Mouse (Mus musculus) MEL (cell line): Measurements from ENCODE around the gene Il1r2. TPM values are rescaled to one million over a fixed set of nuclear protein-coding genes. Genes with fewer than 3 reads are reported as not detected.

Source experiments
- DNase-seq: peaks from one replicate; pipeline ENCODE4 v3.0.0; 2011; ENCODE audit warnings: low read depth, low spot score
- H3K27ac ChIP-seq: 2 replicates; pipeline ENCODE4 v1.5.1; 2012; ENCODE audit warnings: low read depth, mild to moderate bottlenecking, control low read depth, low read length, moderate library complexity; ENCODE audit not compliant: control insufficient read depth
- H3K27me3 ChIP-seq, 2 experiments: fragments of 150-350 bp in 1 of 2; sonication (generic) in 1 of 2; 2 replicates each; pipeline ENCODE4 v1.6.1; 2012; ENCODE audit warnings: low read length in 2 of 2, mild to moderate bottlenecking in 2 of 2, improper control_type of control experiment in 1 of 2, moderate library complexity in 1 of 2; ENCODE audit not compliant: insufficient read depth in 2 of 2, control insufficient read depth in 1 of 2
- H3K36me3 ChIP-seq, 2 experiments: 2 replicates each; pipeline ENCODE4 v1.6.1; 2012 to 2014; ENCODE audit warnings: low read length in 2 of 2, improper control_type of control experiment in 1 of 2, inconsistent platforms in 1 of 2, mild to moderate bottlenecking in 1 of 2; ENCODE audit not compliant: insufficient read depth in 2 of 2, control insufficient read depth in 1 of 2
- H3K4me1 ChIP-seq, 2 experiments: fragments of 150-350 bp in 1 of 2; sonication (generic) in 1 of 2; 2 replicates each; pipeline ENCODE4 v1.6.1; 2012; ENCODE audit warnings: low read length in 2 of 2, improper control_type of control experiment in 1 of 2, mild to moderate bottlenecking in 1 of 2; ENCODE audit not compliant: insufficient read depth in 2 of 2, control insufficient read depth in 1 of 2
- H3K4me3 ChIP-seq, 2 experiments: fragments of 150-350 bp in 1 of 2; sonication (generic) in 1 of 2; 2 replicates each; pipeline ENCODE4 v1.5.1; 2012; ENCODE audit warnings: low read depth in 2 of 2, low read length in 2 of 2, mild to moderate bottlenecking in 2 of 2, moderate library complexity in 2 of 2, control low read depth in 1 of 2, improper control_type of control experiment in 1 of 2; ENCODE audit not compliant: control insufficient read depth in 1 of 2, insufficient read depth in 1 of 2
- H3K79me2 ChIP-seq: 2 replicates; pipeline ENCODE4 v1.6.1; 2012; ENCODE audit warnings: mild to moderate bottlenecking, low read length, moderate library complexity; ENCODE audit not compliant: control insufficient read depth, poor library complexity, insufficient read depth
- H3K9ac ChIP-seq: 2 replicates; pipeline ENCODE4 v1.6.1; 2012; ENCODE audit warnings: low read depth, mild to moderate bottlenecking, control low read depth, low read length, moderate library complexity; ENCODE audit not compliant: control insufficient read depth, poor library complexity, severe bottlenecking
- H3K9me3 ChIP-seq: fragments of 150-350 bp; sonication (generic); replicated peaks from 2 replicates; pipeline ENCODE4 v1.6.1; 2012; ENCODE audit warnings: mild to moderate bottlenecking, low read length, improper control_type of control experiment, moderate library complexity; ENCODE audit not compliant: insufficient read depth
- CHD1 ChIP-seq: IDR thresholded peaks from 2 replicates; pipeline ENCODE4 v1.6.1; 2012; ENCODE audit warnings: low read depth, mild to moderate bottlenecking, inconsistent platforms, low read length, improper control_type of control experiment
- CTCF ChIP-seq, 3 experiments: IDR thresholded peaks in 2 of 3; conservative IDR thresholded peaks in 1 of 3; 2 replicates each; pipeline ENCODE4 v1.5.1; 2011 to 2012; ENCODE audit warnings: low read length in 3 of 3, low read depth in 2 of 3, mild to moderate bottlenecking in 2 of 3, improper control_type of control experiment in 1 of 3, inconsistent platforms in 1 of 3, mixed read lengths in 1 of 3, moderate library complexity in 1 of 3; ENCODE audit not compliant: control insufficient read depth in 1 of 3, insufficient read depth in 1 of 3, poor library complexity in 1 of 3, severe bottlenecking in 1 of 3
- ELF1 ChIP-seq: IDR thresholded peaks from 2 replicates; pipeline ENCODE4 v1.6.1; 2014; ENCODE audit warnings: low read depth, mild to moderate bottlenecking, inconsistent platforms, low read length, improper control_type of control experiment, moderate library complexity
- GABPA ChIP-seq: IDR thresholded peaks from 2 replicates; pipeline ENCODE4 v1.6.1; 2012; ENCODE audit warnings: low read depth, mild to moderate bottlenecking, inconsistent platforms, low read length, improper control_type of control experiment, moderate library complexity
- HCFC1 ChIP-seq: IDR thresholded peaks from 2 replicates; pipeline ENCODE4 v1.6.1; 2012; ENCODE audit warnings: low read depth, mild to moderate bottlenecking, inconsistent platforms, low read length, improper control_type of control experiment, moderate library complexity
- KAT2A ChIP-seq: conservative IDR thresholded peaks from 2 replicates; pipeline ENCODE4 v1.6.1; 2012; ENCODE audit warnings: low read depth, low read length, improper control_type of control experiment, inconsistent platforms
- MEF2A ChIP-seq: IDR thresholded peaks from 2 replicates; pipeline ENCODE4 v1.6.1; 2014; ENCODE audit warnings: low read depth, mild to moderate bottlenecking, inconsistent platforms, low read length, improper control_type of control experiment; ENCODE audit not compliant: poor library complexity, insufficient replicate concordance, severe bottlenecking; ENCODE audit errors: extremely low read depth
- NELFE ChIP-seq: IDR thresholded peaks from 2 replicates; pipeline ENCODE4 v1.6.1; 2011; ENCODE audit warnings: low read depth, low read length, improper control_type of control experiment
- POLR2A ChIP-seq, 2 experiments: IDR thresholded peaks; 2 replicates each; pipeline ENCODE4 v1.6.1; 2011 to 2012; ENCODE audit warnings: low read length in 2 of 2, mild to moderate bottlenecking in 2 of 2, control low read depth in 1 of 2, improper control_type of control experiment in 1 of 2, low read depth in 1 of 2, moderate library complexity in 1 of 2; ENCODE audit not compliant: control insufficient read depth in 1 of 2, insufficient read depth in 1 of 2, poor library complexity in 1 of 2
- POLR2AphosphoS2 ChIP-seq: IDR thresholded peaks from 2 replicates; pipeline ENCODE4 v1.6.1; 2011; ENCODE audit warnings: low read length, improper control_type of control experiment
- RAD21 ChIP-seq: IDR thresholded peaks from 2 replicates; pipeline ENCODE4 v1.6.1; 2011; ENCODE audit warnings: mild to moderate bottlenecking, low read depth, low read length, improper control_type of control experiment
- TAL1 ChIP-seq: IDR thresholded peaks from 2 replicates; pipeline ENCODE4 v1.6.1; 2012; ENCODE audit warnings: mild to moderate bottlenecking, inconsistent platforms, low read length, moderate library complexity, mixed read lengths
- TBP ChIP-seq: IDR thresholded peaks from 2 replicates; pipeline ENCODE4 v1.8.0; 2011; ENCODE audit warnings: low read depth, low read length, improper control_type of control experiment
- UBTF ChIP-seq: IDR thresholded peaks from 2 replicates; pipeline ENCODE4 v1.6.1; 2012; ENCODE audit warnings: low read depth, mild to moderate bottlenecking, inconsistent platforms, low read length, improper control_type of control experiment, moderate library complexity, borderline replicate concordance; ENCODE audit not compliant: insufficient read depth
- ZC3H11A ChIP-seq: IDR thresholded peaks from 2 replicates; pipeline ENCODE4 v1.6.1; 2012; ENCODE audit warnings: low read depth, mild to moderate bottlenecking, inconsistent platforms, low read length, improper control_type of control experiment
- ZNF384 ChIP-seq: IDR thresholded peaks from 2 replicates; pipeline ENCODE4 v1.6.1; 2012; ENCODE audit warnings: low read depth, mild to moderate bottlenecking, inconsistent platforms, low read length, improper control_type of control experiment
- polyA plus RNA-seq, 2 experiments: library from polyadenylated mRNA; stranded (reverse) in 1 of 2; unstranded in 1 of 2; fragments of >175 nt in 1 of 2; fragments of >200 nt in 1 of 2; gene quantifications; 2 replicates each; pipeline versions ENCODE4 v1.2.1 to v1.2.4; 2012; ENCODE audit warnings: low replicate concordance in 2 of 2, low read depth in 1 of 2; ENCODE audit not compliant: insufficient read length in 2 of 2, insufficient read depth in 1 of 2, missing spikeins in 1 of 2
- total RNA-seq: library from RNA; depleted of rRNA; stranded (reverse); fragments of 300-350 nt; gene quantifications from 2 replicates; pipeline ENCODE4 v1.2.3, GENCODE M21; 2012

Il1r2 gene
- total and polyA plus RNA-seq, 3 experiments = not detected

GRCm38 (mm10) chr1:40132721-40133120 lies 58.8 kb downstream of the Il1r2 start:
- no peaks in the 10 kb centered on the region for H3K27me3 ChIP-seq
- H3K4me3 ChIP-seq = no peak overlapping the region

DNA sequence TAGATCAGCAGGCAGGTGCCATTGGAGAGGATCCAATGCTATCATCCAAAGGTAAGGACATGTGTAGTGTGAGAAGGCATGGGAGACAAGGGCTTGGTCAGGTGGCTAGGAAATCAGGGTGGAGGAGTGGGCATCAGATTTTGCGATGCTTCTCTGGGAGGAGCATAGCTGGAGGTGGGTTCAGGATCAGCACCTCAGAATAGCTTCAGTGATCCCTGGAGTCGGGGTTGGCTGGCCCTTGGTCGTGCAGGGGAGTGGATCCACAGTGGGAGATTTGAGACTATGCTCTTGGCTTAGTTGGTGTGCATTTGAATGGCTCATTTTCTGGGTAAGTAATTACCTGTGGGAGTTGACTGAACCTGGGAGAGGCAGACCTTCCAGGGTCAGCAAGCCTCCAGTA lies 59.7 kb downstream of the Il1r2 start:
- DNase-seq = no peak

More at GRCm38 (mm10) chr1:40132721-40133120, 58.8 kb downstream of the Il1r2 start:
- no peaks in the 10 kb centered on the region for H3K9me3 ChIP-seq
- no peak overlapping the region for H3K9ac ChIP-seq
- DNase-seq = no peak
- no peaks in the 10 kb centered on the region for H3K4me1 ChIP-seq
- TF ChIP-seq KAT2A = no peak
- no peak for TF ChIP-seq TBP
- no peak for TF ChIP-seq ELF1
- no peak for TF ChIP-seq TAL1
- TF ChIP-seq HCFC1 = no peak
- no peak for TF ChIP-seq NELFE
- no peak for TF ChIP-seq CHD1
- TF ChIP-seq POLR2AphosphoS2 = no peak
- no peak for TF ChIP-seq GABPA
- H3K36me3 ChIP-seq = no peaks in the 10 kb centered on the region
- H3K27ac ChIP-seq = no peak overlapping the region
- no peaks in the 10 kb centered on the region for H3K79me2 ChIP-seq

DNA sequence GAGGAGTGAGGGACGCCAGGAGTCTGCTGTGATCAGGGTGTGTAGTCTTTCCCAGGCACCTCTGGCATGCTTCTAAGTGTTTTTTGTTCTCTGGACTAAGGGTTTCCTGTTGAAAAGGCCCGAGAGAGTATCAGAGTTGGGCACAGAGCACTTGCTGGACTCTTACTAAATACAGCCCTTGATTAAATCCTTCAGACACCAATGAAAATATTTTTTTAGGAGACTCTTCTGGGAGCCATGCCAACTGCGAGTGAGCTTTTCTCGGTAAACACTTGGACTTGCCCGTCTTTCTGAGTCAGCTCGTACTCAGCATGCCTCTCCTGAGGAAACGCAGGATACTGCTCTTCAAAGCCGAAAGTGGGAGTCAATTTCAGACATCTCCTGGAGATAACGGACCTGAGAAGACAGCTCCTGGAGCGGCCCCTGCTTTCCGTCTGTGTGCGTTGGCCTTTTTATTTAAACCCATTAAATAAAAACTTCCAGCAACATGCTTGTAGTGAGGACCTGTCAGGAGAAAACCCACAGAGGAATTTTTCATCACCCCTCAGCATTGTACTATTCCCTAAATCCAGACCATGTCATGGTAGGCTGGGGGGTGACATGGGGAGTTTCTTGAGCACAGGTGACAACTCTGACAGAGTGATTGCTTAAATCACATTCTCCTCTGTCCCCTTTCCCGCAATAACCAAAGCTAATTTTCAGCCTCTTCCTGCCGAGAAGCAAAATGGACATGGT lies 66.1 kb downstream of the Il1r2 start:
- H3K36me3 ChIP-seq = no peaks in the 10 kb centered on the region
- H3K4me1 ChIP-seq = no peaks in the 10 kb centered on the region
- no peak overlapping the region for H3K9ac ChIP-seq
- no peak overlapping the region for H3K27ac ChIP-seq
- no peak for TF ChIP-seq MEF2A
- H3K4me3 ChIP-seq = no peak overlapping the region
- H3K9me3 ChIP-seq = no peaks in the 10 kb centered on the region
- no peak for DNase-seq
- no peaks in the 10 kb centered on the region for H3K27me3 ChIP-seq
- H3K79me2 ChIP-seq = no peaks in the 10 kb centered on the region

More for the DNA sequence above, 59.7 kb downstream of the Il1r2 start:
- Histone ChIP-seq H3K27ac (no peak overlapping the region), H3K79me2 (no peaks in the 10 kb centered on the region), H3K4me1 (no peaks in the 10 kb centered on the region), H3K9me3 (no peaks in the 10 kb centered on the region), H3K4me3 (no peak overlapping the region), H3K9ac (no peak overlapping the region), H3K27me3 (no peaks in the 10 kb centered on the region), H3K36me3 (no peaks in the 10 kb centered on the region)
- no peak for TF ChIP-seq RAD21
- no peak for TF ChIP-seq ZNF384
- no peak for TF ChIP-seq UBTF
- TF ChIP-seq POLR2A (IDR thresholded peaks at IDR 0.05; ENCODE audit: control insufficient read depth in 1 of 2, insufficient read depth in 1 of 2, low read depth in 1 of 2, low read length in 2 of 2, poor library complexity in 1 of 2) = no peak
- no peak for TF ChIP-seq CTCF (IDR thresholded peaks at IDR 0.05 in 2 of 3, conservative IDR thresholded peaks at IDR 0.05 in 1 of 3; ENCODE audit: control insufficient read depth in 1 of 3, insufficient read depth in 1 of 3, low read depth in 2 of 3, low read length in 3 of 3, poor library complexity in 1 of 3, severe bottlenecking in 1 of 3)
- TF ChIP-seq ZC3H11A = no peak
- TF ChIP-seq GABPA = no peak
